Mouse (Mus musculus) 3134 (cell line): ENCODE data around the gene Cyp1b1.

Experiments
- DNase-seq: peaks from one replicate; pipeline ENCODE4 v3.0.0-alpha.2; 2011; ENCODE audit warnings: low spot score; ENCODE audit not compliant: insufficient read length; ENCODE audit errors: extremely low read depth

Gene Cyp1b1

GRCm38 (mm10) chr17:79714931-79715637, at the start of gene Cyp1b1:
Gene Cyp1b1 (minus strand): TSS chr17:79715061.
- peak; percentile 9 for DNase-seq

GRCm38 (mm10) chr17:79761841-79762240, 47.0 kb upstream of the Cyp1b1 start:
- DNase-seq: no peak

- DNase-seq: no peak
Measured at GRCm38 (mm10) chr17:79753831-79754230, 39.0 kb upstream of the Cyp1b1 start.

GRCm38 (mm10) chr17:79752836-79753235, 38.0 kb upstream of the Cyp1b1 start:
- DNase-seq: no peak

GRCm38 (mm10) chr17:79751661-79752191, 36.9 kb upstream of the Cyp1b1 start:
- no peak for DNase-seq

GRCm38 (mm10) chr17:79749647-79750046, 34.8 kb upstream of the Cyp1b1 start:
- no peak for DNase-seq

GRCm38 (mm10) chr17:79746954-79747353, 32.1 kb upstream of the Cyp1b1 start:
- no peak for DNase-seq

- DNase-seq: peak; percentile 52
Measured at GRCm38 (mm10) chr17:79746146-79746591, 31.3 kb upstream of the Cyp1b1 start.

- DNase-seq: no peak
Measured at GRCm38 (mm10) chr17:79745051-79745731, 30.3 kb upstream of the Cyp1b1 start.

GRCm38 (mm10) chr17:79743507-79743906, 28.6 kb upstream of the Cyp1b1 start:
- DNase-seq: no peak

GRCm38 (mm10) chr17:79742635-79743034, 27.8 kb upstream of the Cyp1b1 start:
- DNase-seq: no peak

GRCm38 (mm10) chr17:79738847-79739498, 24.1 kb upstream of the Cyp1b1 start:
- no peak for DNase-seq

- DNase-seq: no peak
Measured at GRCm38 (mm10) chr17:79737598-79737997, 22.7 kb upstream of the Cyp1b1 start.

- DNase-seq: no peak
Measured at GRCm38 (mm10) chr17:79733039-79733438, 18.2 kb upstream of the Cyp1b1 start.

- DNase-seq: no peak
Measured at GRCm38 (mm10) chr17:79730988-79731387, 16.1 kb upstream of the Cyp1b1 start.

GRCm38 (mm10) chr17:79728585-79729503, 14.0 kb upstream of the Cyp1b1 start:
- DNase-seq: no peak

GRCm38 (mm10) chr17:79728053-79728584, 13.3 kb upstream of the Cyp1b1 start:
- no peak for DNase-seq

- DNase-seq: no peak
Measured at GRCm38 (mm10) chr17:79726613-79727012, 11.8 kb upstream of the Cyp1b1 start.

GRCm38 (mm10) chr17:79720681-79721080, 5.8 kb upstream of the Cyp1b1 start:
- no peak for DNase-seq

GRCm38 (mm10) chr17:79715649-79716143, 835 bp upstream of the Cyp1b1 start:
- DNase-seq: peak; percentile 72
